Mouse (Mus musculus) liver, postnatal 0 days (tissue): Measurements from ENCODE around the gene Klhl32. TPM values are rescaled to one million over a fixed set of nuclear protein-coding genes. Genes with fewer than 3 reads are reported as not detected.

ENCODE experiments used
- ATAC-seq: fragments of 200-750 bp; cut with Nextera tagmentation; 2 replicates; pipeline ENCODE4 v1.8.0; 2017; ENCODE audit warnings: mild to moderate bottlenecking, moderate library complexity
- DNase-seq: peaks from one replicate; pipeline ENCODE4 v3.0.0-alpha.2; 2016
- H3K27ac ChIP-seq: fragments of 300-500 bp; sonication (generic); 2 replicates; pipeline ENCODE4 v1.5.1; 2014; ENCODE audit warnings: antibody characterized with exemption, moderate library complexity, mild to moderate bottlenecking, low read depth
- H3K27me3 ChIP-seq: fragments of 300-500 bp; sonication (generic); 2 replicates; pipeline ENCODE4 v1.6.1; 2014; ENCODE audit warnings: low read length, control low read depth, mixed read lengths; ENCODE audit not compliant: insufficient read depth
- H3K36me3 ChIP-seq: fragments of 300-500 bp; sonication (generic); replicated peaks from 2 replicates; pipeline ENCODE4 v1.6.1; 2014; ENCODE audit warnings: mild to moderate bottlenecking, control low read depth, low read length, moderate library complexity, mixed read lengths; ENCODE audit not compliant: insufficient read depth
- H3K4me1 ChIP-seq: fragments of 300-500 bp; sonication (generic); 2 replicates; pipeline ENCODE4 v1.6.1; 2014; ENCODE audit warnings: antibody characterized with exemption, mild to moderate bottlenecking, control low read depth; ENCODE audit not compliant: insufficient read depth
- H3K4me2 ChIP-seq: fragments of 300-500 bp; sonication (generic); 2 replicates; pipeline ENCODE4 v1.6.1; 2014; ENCODE audit warnings: low read depth, mild to moderate bottlenecking, low read length, moderate library complexity, mixed read lengths
- H3K4me3 ChIP-seq: fragments of 300-500 bp; sonication (generic); 2 replicates; pipeline ENCODE4 v1.5.1; 2014; ENCODE audit warnings: low read depth, low read length
- H3K9ac ChIP-seq: fragments of 300-500 bp; sonication (generic); replicated peaks from 2 replicates; pipeline ENCODE4 v1.6.1; 2014; ENCODE audit warnings: mild to moderate bottlenecking, moderate library complexity
- H3K9me3 ChIP-seq: fragments of 300-500 bp; sonication (generic); 2 replicates; pipeline ENCODE4 v1.6.1; 2016; ENCODE audit warnings: mild to moderate bottlenecking, control low read depth, low read length, mixed read lengths
- CTCF ChIP-seq: sonication (generic); IDR thresholded peaks from 2 replicates; pipeline ENCODE4 v1.5.1; 2016; ENCODE audit warnings: antibody characterized with exemption, low read depth
- EP300 ChIP-seq: IDR thresholded peaks from 2 replicates; pipeline ENCODE4 v1.6.1; 2016; ENCODE audit warnings: antibody characterized with exemption, low read depth, mild to moderate bottlenecking
- WGBS: fragments of 180-500 bp; shearing (Covaris S2); extraction: QIAGEN DNeasy Blood & Tissue Kit; methylation state at CpG from one replicate; pipeline ENCODE4 v1.1.7; 2014; ENCODE audit not compliant: insufficient replicate concordance; 5-methylcytosine and 5-hydroxymethylcytosine counted together
- polyA plus RNA-seq: library from polyadenylated mRNA; unstranded; fragments of >200 nt; fragmentation: Nextera tagmentation; extraction: Ambion mirVana; gene quantifications from 2 replicates; pipeline ENCODE4 v1.2.1, GENCODE M21; 2015

Klhl32 gene
- polyA plus RNA-seq, 1 experiment from 2014 or later = 0.18 TPM

- no peak for ATAC-seq
- Histone ChIP-seq H3K4me3 (no peak overlapping the region), H3K36me3 (no peaks in the 10 kb centered on the region), H3K9me3 (no peaks in the 10 kb centered on the region), H3K4me1 (no peaks in the 10 kb centered on the region), H3K4me2 (no peak overlapping the region), H3K9ac (no peak overlapping the region), H3K27ac (no peak overlapping the region), H3K27me3 (no peaks in the 10 kb centered on the region)
- no peak for DNase-seq
- WGBS = 66% methylated on average over 3 of the region's 3 CpGs
- TF ChIP-seq EP300 (no peak), CTCF (no peak)
These were observed 53.1 kb downstream of the Klhl32 start for GRCm38 (mm10) chr4:24797868-24798267.

- Histone ChIP-seq H3K4me3 (no peak overlapping the region), H3K4me1 (no peaks in the 10 kb centered on the region), H3K27me3 (no peaks in the 10 kb centered on the region), H3K27ac (no peak overlapping the region), H3K36me3 (no peaks in the 10 kb centered on the region), H3K9ac (no peak overlapping the region), H3K9me3 (no peaks in the 10 kb centered on the region), H3K4me2 (no peak overlapping the region)
- no peak for DNase-seq
- 65% methylated on average over 5 of the region's 5 CpGs for WGBS
- ATAC-seq = no peak
- TF ChIP-seq CTCF (no peak), EP300 (no peak)
These were observed 53.6 kb downstream of the Klhl32 start for GRCm38 (mm10) chr4:24797280-24797679.

- no peak overlapping the region for H3K27ac ChIP-seq
- ATAC-seq (no peak), DNase-seq (no peak)
- H3K4me3 ChIP-seq = no peak overlapping the region
- H3K4me2 ChIP-seq = no peak overlapping the region
- no peaks in the 10 kb centered on the region for H3K36me3 ChIP-seq
- H3K9ac ChIP-seq = no peak overlapping the region
- H3K4me1 ChIP-seq = no peaks in the 10 kb centered on the region
- no peaks in the 10 kb centered on the region for H3K27me3 ChIP-seq
- no peaks in the 10 kb centered on the region for H3K9me3 ChIP-seq
- TF ChIP-seq CTCF (no peak), EP300 (no peak)
- 65% methylated on average over 1 of the region's 1 CpGs for WGBS
These were observed 54.7 kb downstream of the Klhl32 start for GRCm38 (mm10) chr4:24796229-24796628.

- ATAC-seq = no peak
- 75% methylated on average over 2 of the region's 2 CpGs for WGBS
- no peak for DNase-seq
These were observed 55.7 kb downstream of the Klhl32 start for GRCm38 (mm10) chr4:24795180-24795579.

GRCm38 (mm10) chr4:24793726-24794345, 57.1 kb downstream of the Klhl32 start:
- H3K4me3 ChIP-seq = no peak overlapping the region
- H3K9me3 ChIP-seq = no peaks in the 10 kb centered on the region
- WGBS = 57% methylated on average over 7 of the region's 7 CpGs
- H3K4me1 ChIP-seq = no peaks in the 10 kb centered on the region
- no peak for ATAC-seq
- H3K4me2 ChIP-seq = no peak overlapping the region
- H3K27me3 ChIP-seq = no peaks in the 10 kb centered on the region
- no peak for TF ChIP-seq CTCF
- no peak for TF ChIP-seq EP300
- H3K27ac ChIP-seq = no peak overlapping the region
- no peak overlapping the region for H3K9ac ChIP-seq
- DNase-seq = no peak
- H3K36me3 ChIP-seq = no peaks in the 10 kb centered on the region

More at GRCm38 (mm10) chr4:24795180-24795579, 55.7 kb downstream of the Klhl32 start:
- Histone ChIP-seq H3K4me3 (no peak overlapping the region), H3K36me3 (no peaks in the 10 kb centered on the region), H3K4me1 (no peaks in the 10 kb centered on the region), H3K9me3 (no peaks in the 10 kb centered on the region), H3K9ac (no peak overlapping the region), H3K27me3 (no peaks in the 10 kb centered on the region), H3K4me2 (no peak overlapping the region), H3K27ac (no peak overlapping the region)
- TF ChIP-seq EP300 (no peak), CTCF (no peak)

GRCm38 (mm10) chr4:24792416-24792981, 58.4 kb downstream of the Klhl32 start:
- no peak overlapping the region for H3K27ac ChIP-seq
- H3K4me2 ChIP-seq = no peak overlapping the region
- no peak overlapping the region for H3K4me3 ChIP-seq
- no peak for ATAC-seq
- 39% methylated on average over 16 of the region's 16 CpGs for WGBS
- TF ChIP-seq EP300 = no peak
- TF ChIP-seq CTCF = no peak
- no peaks in the 10 kb centered on the region for H3K27me3 ChIP-seq
- no peaks in the 10 kb centered on the region for H3K4me1 ChIP-seq
- no peaks in the 10 kb centered on the region for H3K36me3 ChIP-seq
- no peaks in the 10 kb centered on the region for H3K9me3 ChIP-seq
- DNase-seq = no peak
- H3K9ac ChIP-seq = no peak overlapping the region
